Mouse (Mus musculus) hindbrain, embryonic 13.5 days (tissue): ENCODE measurements around the gene Zcwpw1. TPM values are rescaled to one million over a fixed set of nuclear protein-coding genes. Genes with fewer than 3 reads are reported as not detected.

ENCODE experiments used
- ATAC-seq: fragments of 200-750 bp; cut with Nextera tagmentation; 2 replicates; pipeline ENCODE4 v1.8.0; 2017; ENCODE audit warnings: moderate TSS enrichment; ENCODE audit not compliant: low FRiP score
- H3K27ac ChIP-seq: fragments of 300-500 bp; sonication (generic); 2 replicates; pipeline ENCODE4 v1.5.1; 2015; ENCODE audit warnings: inconsistent platforms, mild to moderate bottlenecking, moderate library complexity
- H3K27me3 ChIP-seq: fragments of 300-500 bp; sonication (generic); 2 replicates; pipeline ENCODE4 v1.6.1; 2015; ENCODE audit warnings: mild to moderate bottlenecking, inconsistent platforms
- H3K36me3 ChIP-seq: fragments of 300-500 bp; sonication (generic); 2 replicates; pipeline ENCODE4 v1.6.1; 2015; ENCODE audit warnings: mild to moderate bottlenecking, inconsistent platforms
- H3K4me1 ChIP-seq: fragments of 300-500 bp; sonication (generic); replicated peaks from 2 replicates; pipeline ENCODE4 v1.6.1; 2015; ENCODE audit warnings: inconsistent platforms
- H3K4me2 ChIP-seq: fragments of 300-500 bp; sonication (generic); 2 replicates; pipeline ENCODE4 v1.6.1; 2015; ENCODE audit warnings: inconsistent platforms, mild to moderate bottlenecking, moderate library complexity
- H3K4me3 ChIP-seq: fragments of 300-500 bp; sonication (generic); 2 replicates; pipeline ENCODE4 v1.5.1; 2015; ENCODE audit warnings: mild to moderate bottlenecking, inconsistent platforms
- H3K9ac ChIP-seq: fragments of 300-500 bp; sonication (generic); 2 replicates; pipeline ENCODE4 v1.6.1; 2015; ENCODE audit warnings: mild to moderate bottlenecking, inconsistent platforms
- H3K9me3 ChIP-seq: fragments of 300-500 bp; sonication (generic); 2 replicates; pipeline ENCODE4 v1.6.1; 2016; ENCODE audit warnings: inconsistent platforms
- WGBS: fragments of 180-500 bp; shearing (Covaris S2); methylation state at CpG from one replicate; pipeline ENCODE4 v1.1.7; 2015; 5-methylcytosine and 5-hydroxymethylcytosine counted together
- polyA plus RNA-seq: library from polyadenylated mRNA; unstranded; fragments of >200 nt; fragmentation: Nextera tagmentation; extraction: Ambion mirVana; gene quantifications from 2 replicates; pipeline ENCODE4 v1.2.1, GENCODE M21; 2015

Zcwpw1 gene
- 10.6 and 12.3 TPM in 2 replicates for polyA plus RNA-seq

DNA sequence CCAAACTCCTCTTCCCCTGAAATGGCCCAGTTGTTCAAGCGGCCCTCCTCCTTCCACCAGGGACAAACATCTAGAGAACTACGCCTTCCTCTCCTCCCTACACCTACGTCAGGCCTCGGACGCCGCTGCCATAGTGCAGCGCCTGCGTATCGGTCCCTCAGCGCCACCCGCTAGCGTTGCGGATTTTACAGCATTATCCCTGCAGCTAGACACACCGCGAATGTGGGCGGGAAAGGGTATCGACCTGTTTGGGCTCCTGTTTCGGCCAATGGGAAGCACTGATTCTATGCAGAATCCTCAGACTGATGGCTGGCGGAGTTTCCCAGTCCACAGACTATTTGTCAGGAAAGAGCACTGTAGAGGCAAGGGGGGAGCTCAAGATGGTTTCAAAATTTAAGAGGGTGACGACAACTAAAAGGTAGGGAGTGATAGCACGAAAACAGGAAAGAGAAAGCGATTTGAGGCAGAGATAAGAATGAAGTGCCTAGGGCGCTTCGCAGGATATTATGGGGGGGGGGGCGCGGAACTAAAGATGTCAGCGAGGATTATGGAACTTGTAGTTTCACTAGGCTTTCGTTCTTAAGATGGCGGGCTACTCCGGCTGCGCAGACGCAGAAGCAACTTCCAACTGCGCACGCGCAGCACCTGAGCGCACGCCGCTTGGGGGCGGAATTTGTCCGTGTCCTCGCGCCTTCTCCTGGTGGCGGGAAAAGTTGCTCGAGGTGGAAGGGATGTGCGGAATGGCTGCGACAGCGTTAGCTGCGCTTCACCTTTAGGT is at the start of gene Zcwpw1, which contains the start of gene Mepce:
Gene Zcwpw1, plus strand, starts transcription at position 648 of the 778 bp plus-strand sequence.
Gene Mepce, minus strand, starts transcription at position 505 of the 778 bp plus-strand sequence.
- Histone ChIP-seq H3K27me3 (peaks cover 5% of the 10 kb centered on the region; the same call in 1 of the 2 replicates), H3K4me2 (peak within 1 kb of the TSS; percentile 95), H3K9me3 (no peaks in the 10 kb centered on the region), H3K4me3 (peak within 1 kb of the TSS; percentile 87), H3K27ac (peak within 1 kb of the TSS; percentile 96), H3K9ac (peak within 1 kb of the TSS; percentile 98), H3K4me1 (peaks cover 36% of the 10 kb centered on the region), H3K36me3 (peaks cover 24% of the 10 kb centered on the region)
- under 1% methylated on average over 48 of the region's 48 CpGs for WGBS
- peak; percentile 68 for ATAC-seq

DNA sequence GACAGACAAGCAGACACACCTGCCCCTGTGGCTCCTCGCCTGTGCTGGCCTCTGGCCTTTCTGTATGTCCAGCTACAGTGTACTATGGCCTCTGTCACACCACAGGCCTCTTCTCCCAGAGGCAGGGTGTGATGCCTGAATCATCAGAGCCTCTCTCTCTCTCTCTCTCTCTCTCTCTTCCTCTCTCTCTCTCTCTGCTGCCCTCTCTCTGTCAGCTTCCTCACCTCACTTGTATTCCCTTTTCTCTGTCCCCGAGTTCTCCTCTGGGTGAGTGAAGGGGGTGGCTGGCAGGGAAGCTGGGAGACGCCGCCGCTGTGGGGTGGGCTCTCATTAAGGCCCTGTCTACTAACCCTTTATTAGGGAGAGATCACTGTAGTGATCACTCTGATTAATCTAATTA is 49.1 kb upstream of the Zcwpw1 start:
- Histone ChIP-seq H3K36me3 (peaks cover 33% of the 10 kb centered on the region), H3K27ac (peak overlapping the region; percentile 91), H3K9ac (peak overlapping the region; percentile 93), H3K4me1 (peaks cover 69% of the 10 kb centered on the region), H3K4me2 (peak overlapping the region; percentile 94), H3K27me3 (no peaks in the 10 kb centered on the region), H3K9me3 (no peaks in the 10 kb centered on the region), H3K4me3 (peak overlapping the region; percentile 67)
- 35% methylated on average over 5 of the region's 5 CpGs for WGBS
- ATAC-seq: no peak

DNA sequence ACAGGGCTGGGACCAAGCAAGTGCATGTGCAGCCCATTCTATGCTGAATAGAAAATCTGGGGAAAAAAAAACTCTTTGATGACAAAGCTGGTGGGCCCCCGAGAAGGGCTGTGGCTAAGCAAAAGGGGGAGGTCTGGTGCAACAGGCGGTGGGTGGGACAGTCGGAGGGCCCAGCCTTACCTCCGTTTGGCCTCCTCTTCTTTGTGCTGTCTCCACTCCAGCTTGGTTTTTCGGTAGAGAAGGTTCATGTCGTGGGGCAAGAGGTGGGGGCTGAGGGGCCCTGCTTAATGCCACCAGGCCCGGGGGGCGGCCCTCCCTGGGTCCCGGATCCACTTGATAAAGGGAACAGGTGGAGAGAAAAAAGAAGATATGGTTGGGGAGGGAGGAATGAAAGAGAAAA is 48.1 kb upstream of the Zcwpw1 start:
- Histone ChIP-seq H3K4me1 (peaks cover 60% of the 10 kb centered on the region), H3K27me3 (no peaks in the 10 kb centered on the region), H3K27ac (peak overlapping the region; percentile 91), H3K4me2 (peak overlapping the region; percentile 94), H3K9ac (peak overlapping the region; percentile 93), H3K4me3 (peak overlapping the region; percentile 67), H3K36me3 (peaks cover 30% of the 10 kb centered on the region), H3K9me3 (no peaks in the 10 kb centered on the region)
- ATAC-seq: no peak
- WGBS: 31% methylated on average over 9 of the region's 9 CpGs

DNA sequence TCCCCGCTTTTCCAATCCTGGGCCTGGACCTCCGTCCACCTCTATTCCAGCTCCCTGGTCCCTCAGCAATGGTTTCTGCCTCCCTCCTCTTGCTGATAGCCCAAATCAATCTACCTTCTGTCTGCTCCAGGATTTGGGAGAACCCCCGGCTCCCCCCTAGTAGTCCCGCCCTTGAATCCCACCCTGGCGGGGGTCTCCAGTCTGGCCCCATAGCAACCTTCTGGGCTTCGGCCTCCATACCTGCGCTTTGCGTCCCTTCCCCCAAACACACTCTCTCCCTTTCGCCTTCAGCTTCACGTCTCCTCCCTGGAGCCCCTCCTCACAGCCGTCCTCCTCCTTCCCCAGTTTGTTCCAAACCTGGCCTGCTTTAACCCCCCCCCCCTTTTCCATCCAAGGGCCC is 47.1 kb upstream of the Zcwpw1 start:
- Histone ChIP-seq H3K27me3 (no peaks in the 10 kb centered on the region), H3K36me3 (peaks cover 22% of the 10 kb centered on the region), H3K9me3 (no peaks in the 10 kb centered on the region), H3K4me1 (peaks cover 53% of the 10 kb centered on the region), H3K4me3 (peak overlapping the region; percentile 67), H3K27ac (peak overlapping the region; percentile 91), H3K4me2 (peak overlapping the region; percentile 94), H3K9ac (peak overlapping the region; percentile 93)
- 8% methylated on average over 11 of the region's 11 CpGs for whole genome bisulfite sequencing
- ATAC-seq: peak; percentile 18

DNA sequence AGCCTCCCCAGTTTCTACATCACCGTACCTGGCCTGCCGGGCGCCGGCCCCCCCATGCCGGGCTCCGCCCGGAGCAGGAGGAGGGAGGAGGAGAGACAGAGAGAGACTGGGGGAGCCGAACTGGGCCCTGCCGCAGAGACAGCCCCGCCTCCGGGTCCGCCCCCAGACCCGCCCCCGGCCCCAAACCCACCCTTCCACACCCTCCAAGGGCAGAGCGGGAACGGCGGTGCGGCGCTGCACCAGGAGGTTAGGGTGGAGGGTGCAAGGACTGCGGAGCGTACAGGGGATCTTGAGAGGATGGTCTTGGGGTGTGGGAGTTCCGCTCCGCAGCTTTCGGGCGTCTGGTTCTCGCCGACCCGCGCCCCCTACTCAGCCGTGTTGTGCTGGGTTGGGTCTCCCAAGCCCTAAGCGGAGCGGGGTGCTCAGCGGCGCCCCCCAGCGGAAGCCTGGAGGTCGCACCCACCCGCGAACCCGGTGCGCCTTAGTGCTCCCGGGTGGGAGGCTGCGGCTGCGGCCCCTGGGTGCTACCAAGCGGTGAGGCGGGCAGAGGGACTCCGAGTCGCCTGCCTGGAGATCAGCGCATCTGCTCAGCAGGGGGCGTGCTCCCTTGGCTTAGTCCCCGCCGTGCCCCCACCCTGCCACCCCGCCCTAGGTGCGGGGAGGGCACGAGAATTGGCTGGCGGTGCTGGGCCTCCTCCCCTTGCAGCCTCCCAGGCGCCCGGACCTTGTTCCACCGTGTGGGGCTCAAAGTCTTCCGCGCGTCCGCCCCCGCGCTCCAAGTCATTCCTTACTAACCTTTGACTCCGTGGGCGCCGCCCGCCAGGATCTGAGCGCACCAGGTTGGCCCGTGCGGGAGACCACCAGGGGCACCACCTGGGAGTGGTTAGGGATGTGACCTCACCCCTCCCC is 46.3 kb upstream of the Zcwpw1 start, which contains the start of gene Nyap1:
Gene Nyap1, minus strand, starts transcription at position 585 of the 909 bp plus-strand sequence.
- Histone ChIP-seq H3K4me1 (peaks cover 47% of the 10 kb centered on the region), H3K9me3 (no peaks in the 10 kb centered on the region), H3K9ac (peak within 1 kb of the TSS; percentile 93), H3K27ac (peak within 1 kb of the TSS; percentile 91), H3K36me3 (peaks cover 15% of the 10 kb centered on the region), H3K4me2 (peak within 1 kb of the TSS; percentile 94), H3K27me3 (no peaks in the 10 kb centered on the region), H3K4me3 (peak within 1 kb of the TSS; percentile 67)
- WGBS: under 1% methylated on average over 65 of the region's 71 CpGs
- ATAC-seq: peak; percentile 86

DNA sequence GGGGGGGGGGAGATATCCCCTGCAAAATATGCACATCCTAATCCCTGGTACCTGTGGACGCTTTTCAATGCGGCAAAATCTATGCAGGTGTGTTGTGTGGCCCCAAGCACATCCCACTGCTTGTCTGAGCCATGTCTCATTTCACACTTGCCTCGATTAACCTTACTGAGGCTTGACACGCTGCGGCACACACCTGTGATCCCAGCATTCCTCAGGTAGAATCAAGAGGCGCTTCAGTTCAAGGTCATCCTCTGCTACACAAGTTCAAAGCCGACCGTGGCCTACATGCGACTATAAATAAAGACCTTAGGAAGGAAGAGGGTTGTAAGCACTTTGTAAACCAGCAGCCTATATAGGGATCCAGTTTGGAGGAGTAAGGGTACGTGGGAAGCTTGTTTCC is 45.5 kb upstream of the Zcwpw1 start:
- no peak for ATAC-seq
- Histone ChIP-seq H3K4me1 (peaks cover 53% of the 10 kb centered on the region), H3K4me3 (0 out of 2 replicates have a peak overlapping the region, but pooled peaks have one; percentile 67), H3K9ac (peak overlapping the region; percentile 93; the same call in 1 of the 2 replicates), H3K9me3 (no peaks in the 10 kb centered on the region), H3K27me3 (no peaks in the 10 kb centered on the region), H3K36me3 (peaks cover 8% of the 10 kb centered on the region), H3K27ac (no peak overlapping the region), H3K4me2 (peak overlapping the region; percentile 94)
- 73% methylated on average over 10 of the region's 10 CpGs for WGBS

DNA sequence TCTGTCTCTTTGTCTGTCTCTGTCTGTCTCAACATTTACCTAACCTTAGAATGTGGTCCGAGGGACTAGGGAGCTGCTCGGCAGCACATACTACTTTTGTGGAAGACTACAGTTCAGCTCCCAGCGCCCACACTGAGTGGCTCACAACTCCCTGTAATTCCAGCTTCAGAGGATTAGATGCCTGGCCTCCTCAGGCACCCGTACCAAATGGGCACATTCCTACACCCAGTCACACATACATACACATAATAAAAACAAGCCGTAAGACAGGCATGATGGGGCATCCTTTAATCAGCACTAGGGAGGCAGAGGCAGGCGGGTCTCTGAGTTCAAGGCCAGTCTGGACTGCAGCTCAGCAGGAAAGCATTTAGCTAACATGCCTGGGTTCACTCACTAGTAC is 44.8 kb upstream of the Zcwpw1 start:
- no peak overlapping the region for H3K27ac ChIP-seq
- H3K4me1 ChIP-seq: peaks cover 55% of the 10 kb centered on the region

DNA sequence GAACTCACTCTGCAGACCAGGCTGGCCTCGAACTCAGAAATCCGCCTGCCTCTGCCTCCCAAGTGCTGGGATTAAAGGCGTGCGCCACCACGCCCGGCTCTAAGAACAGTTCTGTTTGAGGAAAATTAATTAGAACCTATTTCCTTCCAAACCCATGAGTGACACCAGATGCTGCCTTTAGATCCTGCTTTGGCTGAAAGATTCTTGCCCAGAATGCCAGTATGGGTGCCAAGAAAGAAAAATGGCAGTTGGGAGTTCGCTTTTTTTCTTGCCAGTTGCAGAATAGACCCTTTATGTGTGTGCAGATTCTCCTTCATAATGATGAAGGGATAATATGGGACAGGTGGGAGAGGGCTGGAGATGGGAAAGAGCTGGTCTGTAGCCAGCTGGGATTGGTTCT is 43.4 kb upstream of the Zcwpw1 start:
- 0 out of 2 replicates have a peak overlapping the region, but pooled peaks have one; percentile 2 for H3K27ac ChIP-seq
- H3K36me3 ChIP-seq: 0 out of 2 replicates have a peak, but pooled peaks cover 1% of the 10 kb centered on the region
- H3K4me2 ChIP-seq: no peak overlapping the region
- ATAC-seq: no peak
- no peak overlapping the region for H3K4me3 ChIP-seq
- 90% methylated on average over 7 of the region's 7 CpGs for WGBS
- H3K9me3 ChIP-seq: no peaks in the 10 kb centered on the region
- H3K4me1 ChIP-seq: peaks cover 55% of the 10 kb centered on the region
- no peak overlapping the region for H3K9ac ChIP-seq
- no peaks in the 10 kb centered on the region for H3K27me3 ChIP-seq

More for the DNA sequence above, 44.8 kb upstream of the Zcwpw1 start:
- Histone ChIP-seq H3K36me3 (peaks cover 2% of the 10 kb centered on the region), H3K9ac (no peak overlapping the region), H3K4me3 (no peak overlapping the region), H3K9me3 (no peaks in the 10 kb centered on the region), H3K4me2 (no peak overlapping the region), H3K27me3 (no peaks in the 10 kb centered on the region)
- ATAC-seq: no peak
- 91% methylated on average over 6 of the region's 6 CpGs for WGBS

DNA sequence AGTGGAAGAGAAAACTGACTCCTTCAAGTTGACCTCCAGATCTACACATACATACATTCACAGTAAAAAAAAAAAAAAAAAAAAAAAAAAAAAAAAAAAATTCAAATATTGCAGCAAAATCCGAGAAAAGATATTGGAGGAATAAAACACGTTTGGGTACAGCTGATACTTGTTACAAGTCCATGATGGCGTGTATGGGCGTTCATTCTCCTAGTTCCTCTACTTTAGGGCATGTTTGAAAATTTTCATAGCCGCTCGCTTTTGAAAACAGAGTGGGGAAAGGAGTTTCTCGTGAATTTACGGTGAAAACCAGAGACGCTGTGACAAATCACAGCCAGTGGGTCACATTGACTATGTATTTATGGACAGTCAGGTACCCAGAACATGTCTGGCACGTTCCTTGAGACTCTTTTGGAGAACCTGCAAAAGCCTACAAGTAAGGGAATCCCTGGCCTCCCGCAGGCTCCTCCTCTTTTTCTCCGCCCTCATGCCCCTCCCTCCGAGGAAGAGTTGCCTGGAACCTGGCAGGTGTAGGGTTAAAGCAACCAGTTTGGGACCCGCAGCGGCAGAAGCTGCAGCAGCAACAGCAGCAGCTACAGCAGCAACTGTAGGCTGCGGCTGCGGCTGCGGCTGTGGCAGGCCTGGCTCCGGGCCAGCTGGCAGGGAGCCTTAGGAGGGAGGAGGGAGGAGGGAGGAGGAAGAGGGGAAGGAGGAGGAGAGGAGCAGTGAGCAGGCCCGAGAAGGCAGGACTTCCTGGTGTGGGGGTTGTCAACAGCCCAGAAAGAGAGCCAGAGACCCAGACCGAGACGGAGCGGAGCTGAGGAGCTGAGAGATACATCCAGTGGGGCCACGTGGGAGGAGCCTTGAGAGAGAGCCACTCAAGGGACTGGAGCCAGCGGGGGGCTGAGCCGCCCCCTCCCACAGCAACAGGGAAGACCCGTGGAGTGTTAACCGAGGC is 42.1 kb upstream of the Zcwpw1 start, which contains the start of gene Tsc22d4:
Gene Tsc22d4, plus strand, starts transcription at position 517 of the 958 bp plus-strand sequence.
- Histone ChIP-seq H3K36me3 (peaks cover 7% of the 10 kb centered on the region; the same call in 1 of the 2 replicates), H3K4me3 (peak within 1 kb of the TSS; percentile 66), H3K9me3 (no peaks in the 10 kb centered on the region), H3K4me1 (peaks cover 48% of the 10 kb centered on the region), H3K27ac (peak within 1 kb of the TSS; percentile 90), H3K27me3 (no peaks in the 10 kb centered on the region), H3K9ac (peak within 1 kb of the TSS; percentile 87), H3K4me2 (peak within 1 kb of the TSS; percentile 96)
- ATAC-seq: peak; percentile 83
- WGBS: 5% methylated on average over 28 of the region's 28 CpGs

DNA sequence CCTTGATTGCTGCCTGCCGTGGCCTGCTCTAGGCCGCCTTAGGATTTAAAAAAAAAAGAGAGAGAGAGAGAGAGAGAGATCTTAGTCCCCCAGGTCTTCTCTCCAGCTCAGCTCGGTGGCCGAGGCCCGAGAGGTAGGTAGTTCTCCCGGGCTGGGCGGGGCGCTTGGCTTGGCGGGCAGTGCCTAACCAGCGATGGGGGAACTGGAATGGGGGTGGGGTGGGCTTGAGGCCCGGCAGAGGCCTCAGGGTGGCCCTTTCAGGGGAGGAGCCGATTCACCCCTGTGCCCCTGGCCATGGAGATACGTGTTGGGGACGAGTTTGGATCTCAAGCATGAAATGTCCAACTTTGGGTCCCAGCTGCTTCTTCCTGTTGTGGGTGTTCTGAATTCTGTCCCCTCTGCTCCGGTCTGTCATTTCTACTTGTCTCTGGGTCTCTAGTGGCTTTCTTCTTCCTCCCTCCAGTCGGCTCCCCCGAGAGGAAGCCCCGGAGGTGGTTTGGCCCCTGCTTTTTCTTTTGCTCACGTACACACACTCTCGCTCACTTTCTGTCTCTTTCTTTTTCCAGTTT is 41.2 kb upstream of the Zcwpw1 start:
- H3K4me3 ChIP-seq: peak overlapping the region; percentile 66
- H3K36me3 ChIP-seq: peaks cover 12% of the 10 kb centered on the region
- no peaks in the 10 kb centered on the region for H3K9me3 ChIP-seq
- peak overlapping the region; percentile 90 for H3K27ac ChIP-seq
- peak overlapping the region; percentile 87 for H3K9ac ChIP-seq
- peak overlapping the region; percentile 96 for H3K4me2 ChIP-seq
- peaks cover 47% of the 10 kb centered on the region for H3K4me1 ChIP-seq
- H3K27me3 ChIP-seq: no peaks in the 10 kb centered on the region
- ATAC-seq: peak; percentile 25
- WGBS: under 1% methylated on average over 20 of the region's 20 CpGs
